Mouse (Mus musculus): ENCODE results near the gene Psmd1. TPM values are rescaled to one million over a fixed set of nuclear protein-coding genes. Genes with fewer than 3 reads are reported as not detected.

Psmd1 gene
- polyA plus RNA-seq, 1 experiment from 2014 or later, result 198 TPM

- no peak for ATAC-seq
- Histone ChIP-seq H3K9ac (ENCODE audit: low read depth, low read length) (no peak overlapping the region), H3K27me3 (ENCODE audit: control insufficient read depth, insufficient read depth, low read depth, low read length) (no peaks in the 10 kb centered on the region), H3K27ac (ENCODE audit: low read length) (no peak overlapping the region), H3K9me3 (replicated peaks; ENCODE audit: control insufficient read depth, low read length, poor library complexity, severe bottlenecking) (no peaks in the 10 kb centered on the region), H3K36me3 (ENCODE audit: control insufficient read depth, insufficient read depth, low read length) (peaks cover 20% of the 10 kb centered on the region), H3K4me1 (ENCODE audit: control insufficient read depth, insufficient read depth, low read length) (no peaks in the 10 kb centered on the region), H3K4me3 (ENCODE audit: low read depth, low read length) (no peak overlapping the region), H3K4me2 (ENCODE audit: low read length) (no peak overlapping the region)
- 94% methylated on average over 2 of the region's 2 CpGs for WGBS
These were observed 61.8 kb downstream of the Psmd1 start for GRCm38 (mm10) chr1:86126036-86126435.

GRCm38 (mm10) chr1:86133337-86133736 is 69.2 kb downstream of the Psmd1 start, which contains the start of gene Gm21972:
Gm21972 (plus strand) TSS chr1:86133637.
- Histone ChIP-seq H3K4me2 (ENCODE audit: low read length) (no peak within 1 kb of the TSS), H3K36me3 (ENCODE audit: control insufficient read depth, insufficient read depth, low read length) (peaks cover 46% of the 10 kb centered on the region), H3K27ac (ENCODE audit: low read length) (no peak within 1 kb of the TSS), H3K9me3 (replicated peaks; ENCODE audit: control insufficient read depth, low read length, poor library complexity, severe bottlenecking) (no peaks in the 10 kb centered on the region), H3K9ac (ENCODE audit: low read depth, low read length) (no peak within 1 kb of the TSS), H3K27me3 (ENCODE audit: control insufficient read depth, insufficient read depth, low read depth, low read length) (no peaks in the 10 kb centered on the region), H3K4me1 (ENCODE audit: control insufficient read depth, insufficient read depth, low read length) (no peaks in the 10 kb centered on the region), H3K4me3 (ENCODE audit: low read depth, low read length) (no peak within 1 kb of the TSS)
- 96% methylated on average over 4 of the region's 4 CpGs for WGBS
- ATAC-seq, result no peak

- H3K27me3 ChIP-seq (ENCODE audit: control insufficient read depth, insufficient read depth, low read depth, low read length), result no peaks in the 10 kb centered on the region
- no peak overlapping the region for H3K9ac ChIP-seq (ENCODE audit: low read depth, low read length)
- H3K4me3 ChIP-seq (ENCODE audit: low read depth, low read length), result no peak overlapping the region
- H3K4me1 ChIP-seq (ENCODE audit: control insufficient read depth, insufficient read depth, low read length), result no peaks in the 10 kb centered on the region
- H3K9me3 ChIP-seq (replicated peaks; ENCODE audit: control insufficient read depth, low read length, poor library complexity, severe bottlenecking), result no peaks in the 10 kb centered on the region
- H3K27ac ChIP-seq (ENCODE audit: low read length), result no peak overlapping the region
- H3K4me2 ChIP-seq (ENCODE audit: low read length), result no peak overlapping the region
- 86% methylated on average over 6 of the region's 6 CpGs for WGBS
- no peak for ATAC-seq
- H3K36me3 ChIP-seq (ENCODE audit: control insufficient read depth, insufficient read depth, low read length), result peaks cover 48% of the 10 kb centered on the region
These were observed 71.1 kb downstream of the Psmd1 start for GRCm38 (mm10) chr1:86135315-86135714.

GRCm38 (mm10) chr1:86141081-86141480 is 76.9 kb downstream of the Psmd1 start:
- no peaks in the 10 kb centered on the region for H3K9me3 ChIP-seq (replicated peaks; ENCODE audit: control insufficient read depth, low read length, poor library complexity, severe bottlenecking)
- WGBS, result 85% methylated on average over 3 of the region's 3 CpGs
- H3K36me3 ChIP-seq (ENCODE audit: control insufficient read depth, insufficient read depth, low read length), result peaks cover 17% of the 10 kb centered on the region
- H3K4me2 ChIP-seq (ENCODE audit: low read length), result no peak overlapping the region
- no peak overlapping the region for H3K9ac ChIP-seq (ENCODE audit: low read depth, low read length)
- no peaks in the 10 kb centered on the region for H3K27me3 ChIP-seq (ENCODE audit: control insufficient read depth, insufficient read depth, low read depth, low read length)
- no peak overlapping the region for H3K4me3 ChIP-seq (ENCODE audit: low read depth, low read length)
- no peaks in the 10 kb centered on the region for H3K4me1 ChIP-seq (ENCODE audit: control insufficient read depth, insufficient read depth, low read length)
- no peak overlapping the region for H3K27ac ChIP-seq (ENCODE audit: low read length)
- no peak for ATAC-seq

DNA sequence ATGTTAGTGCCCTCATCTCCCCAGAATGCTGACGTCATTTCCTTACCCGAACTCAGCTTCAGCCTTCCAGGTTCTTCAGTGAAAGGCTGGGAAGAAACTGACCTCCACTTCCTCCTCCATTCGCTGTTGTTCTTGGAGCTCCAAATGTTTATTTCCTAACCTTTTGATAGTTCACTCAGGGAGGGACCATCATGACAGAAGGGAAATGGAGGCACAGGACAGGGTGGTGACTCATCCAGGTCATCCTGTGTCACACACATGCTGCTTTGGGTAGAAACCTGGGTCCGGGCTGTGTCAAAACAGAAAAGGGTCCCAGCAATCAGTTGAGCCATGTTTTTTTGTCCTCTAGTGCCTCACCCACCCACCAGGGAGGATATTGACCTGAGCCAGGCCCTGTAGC is 79.0 kb downstream of the Psmd1 start:
- WGBS, result 82% methylated on average over 4 of the region's 4 CpGs
- H3K4me3 ChIP-seq (ENCODE audit: low read depth, low read length), result no peak overlapping the region
- H3K27me3 ChIP-seq (ENCODE audit: control insufficient read depth, insufficient read depth, low read depth, low read length), result no peaks in the 10 kb centered on the region
- peaks cover 5% of the 10 kb centered on the region for H3K36me3 ChIP-seq (ENCODE audit: control insufficient read depth, insufficient read depth, low read length)
- H3K4me2 ChIP-seq (ENCODE audit: low read length), result no peak overlapping the region
- H3K9me3 ChIP-seq (replicated peaks; ENCODE audit: control insufficient read depth, low read length, poor library complexity, severe bottlenecking), result no peaks in the 10 kb centered on the region
- H3K27ac ChIP-seq (ENCODE audit: low read length), result no peak overlapping the region
- no peak for ATAC-seq
- no peak overlapping the region for H3K9ac ChIP-seq (ENCODE audit: low read depth, low read length)
- no peaks in the 10 kb centered on the region for H3K4me1 ChIP-seq (ENCODE audit: control insufficient read depth, insufficient read depth, low read length)

DNA sequence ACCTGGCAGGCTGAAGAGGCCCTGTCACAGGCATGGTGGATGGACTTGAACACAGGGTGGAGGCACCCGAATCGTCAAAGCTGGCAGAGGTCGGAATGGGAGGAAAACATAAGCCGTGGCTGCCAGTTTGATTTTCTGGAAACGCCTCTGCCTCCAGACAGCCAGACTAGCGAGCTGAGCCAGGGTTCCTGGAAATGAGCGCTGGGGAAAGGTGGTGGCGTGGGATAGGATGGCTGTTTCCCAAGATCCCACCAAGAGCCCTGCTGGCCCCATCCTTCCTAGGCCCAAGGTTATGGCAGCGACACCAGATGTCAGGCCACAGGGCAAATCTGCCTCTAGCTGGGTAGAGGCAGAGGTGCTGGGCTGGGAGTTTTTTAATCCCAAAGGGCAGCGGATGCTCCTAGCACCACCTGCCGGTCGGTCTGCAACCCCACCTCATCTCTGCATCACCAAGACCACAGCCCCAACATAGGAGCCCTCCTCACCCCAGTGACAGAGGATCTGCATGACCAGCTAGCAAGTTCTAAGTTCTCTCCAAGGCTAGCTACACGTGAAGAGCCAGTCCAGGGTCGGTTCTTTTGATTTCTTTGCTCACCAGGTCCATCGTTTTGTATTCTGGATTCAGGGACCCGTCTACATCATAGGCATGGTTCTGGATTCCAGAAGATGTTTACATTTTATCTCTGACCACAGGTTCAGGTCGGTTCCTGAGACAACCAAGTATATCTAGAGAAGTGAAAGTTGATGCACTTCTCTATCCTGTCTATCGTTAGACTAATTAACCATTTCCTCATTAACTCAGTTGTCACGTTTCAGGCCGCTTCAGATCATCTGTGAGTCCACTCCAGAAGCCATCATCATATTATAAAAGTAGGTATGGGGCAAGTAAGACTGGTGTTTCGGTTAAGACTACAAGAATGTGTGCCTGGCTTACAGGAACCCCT is 80.1 kb downstream of the Psmd1 start:
- H3K9me3 ChIP-seq (replicated peaks; ENCODE audit: control insufficient read depth, low read length, poor library complexity, severe bottlenecking), result no peaks in the 10 kb centered on the region
- no peak for ATAC-seq
- no peak overlapping the region for H3K9ac ChIP-seq (ENCODE audit: low read depth, low read length)
- peaks cover 2% of the 10 kb centered on the region for H3K36me3 ChIP-seq (ENCODE audit: control insufficient read depth, insufficient read depth, low read length)
- H3K4me1 ChIP-seq (ENCODE audit: control insufficient read depth, insufficient read depth, low read length), result no peaks in the 10 kb centered on the region
- H3K4me2 ChIP-seq (ENCODE audit: low read length), result no peak overlapping the region
- H3K27me3 ChIP-seq (ENCODE audit: control insufficient read depth, insufficient read depth, low read depth, low read length), result no peaks in the 10 kb centered on the region
- 79% methylated on average over 21 of the region's 21 CpGs for WGBS
- no peak overlapping the region for H3K4me3 ChIP-seq (ENCODE audit: low read depth, low read length)
- no peak overlapping the region for H3K27ac ChIP-seq (ENCODE audit: low read length)

DNA sequence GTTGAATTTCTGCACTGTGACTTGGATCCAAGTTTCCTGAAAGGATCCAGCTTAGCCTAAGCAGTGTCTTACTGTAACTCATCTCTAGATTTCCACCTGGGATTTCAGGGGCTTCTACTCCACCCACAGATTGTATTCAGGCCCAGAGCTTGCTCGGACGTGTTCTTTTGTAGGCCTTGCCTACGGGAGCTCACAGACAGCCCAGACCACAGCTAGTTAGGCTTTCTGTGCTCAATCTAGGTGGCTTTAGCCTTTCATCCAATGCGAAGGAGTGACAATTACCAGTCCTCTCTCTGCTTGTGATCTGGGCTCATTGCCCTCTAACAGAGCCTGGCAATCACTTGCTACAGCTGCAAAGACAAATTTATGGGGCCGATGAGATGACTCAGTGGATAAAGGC is 82.1 kb downstream of the Psmd1 start:
- no peak overlapping the region for H3K27ac ChIP-seq (ENCODE audit: low read length)
- 92% methylated on average over 5 of the region's 5 CpGs for WGBS
- no peaks in the 10 kb centered on the region; the same call in 1 of the 2 replicates for H3K36me3 ChIP-seq (ENCODE audit: control insufficient read depth, insufficient read depth, low read length)
- ATAC-seq, result no peak
- no peak overlapping the region for H3K9ac ChIP-seq (ENCODE audit: low read depth, low read length)
- H3K27me3 ChIP-seq (ENCODE audit: control insufficient read depth, insufficient read depth, low read depth, low read length), result no peaks in the 10 kb centered on the region
- H3K4me3 ChIP-seq (ENCODE audit: low read depth, low read length), result no peak overlapping the region
- no peak overlapping the region for H3K4me2 ChIP-seq (ENCODE audit: low read length)
- no peaks in the 10 kb centered on the region; the same call in 1 of the 2 replicates for H3K4me1 ChIP-seq (ENCODE audit: control insufficient read depth, insufficient read depth, low read length)
- no peaks in the 10 kb centered on the region for H3K9me3 ChIP-seq (replicated peaks; ENCODE audit: control insufficient read depth, low read length, poor library complexity, severe bottlenecking)

DNA sequence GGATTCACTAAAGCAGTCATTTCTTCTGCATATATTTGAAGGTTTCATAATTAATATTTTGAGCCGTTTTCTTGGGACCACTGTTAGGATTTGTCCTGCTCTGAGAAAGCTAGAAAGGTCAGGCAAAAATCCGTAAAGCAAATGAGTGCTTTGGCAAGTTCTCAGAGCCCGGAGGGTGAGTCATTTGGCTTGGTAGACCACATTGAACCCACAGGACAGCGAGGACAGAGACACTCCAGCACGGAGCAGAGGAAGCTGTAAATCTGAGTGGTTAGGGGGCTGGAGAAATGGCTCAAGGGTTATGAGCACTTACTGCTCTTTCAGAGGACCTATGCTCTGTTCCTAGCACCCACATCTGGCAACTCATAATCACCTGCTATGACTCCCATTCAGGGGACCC is 83.4 kb downstream of the Psmd1 start:
- no peak for ATAC-seq
- Histone ChIP-seq H3K27me3 (ENCODE audit: control insufficient read depth, insufficient read depth, low read depth, low read length) (no peaks in the 10 kb centered on the region), H3K27ac (ENCODE audit: low read length) (no peak overlapping the region), H3K9ac (ENCODE audit: low read depth, low read length) (no peak overlapping the region), H3K4me3 (ENCODE audit: low read depth, low read length) (no peak overlapping the region), H3K4me1 (ENCODE audit: control insufficient read depth, insufficient read depth, low read length) (no peaks in the 10 kb centered on the region; the same call in 1 of the 2 replicates), H3K36me3 (ENCODE audit: control insufficient read depth, insufficient read depth, low read length) (no peaks in the 10 kb centered on the region; the same call in 1 of the 2 replicates), H3K9me3 (replicated peaks; ENCODE audit: control insufficient read depth, low read length, poor library complexity, severe bottlenecking) (no peaks in the 10 kb centered on the region), H3K4me2 (ENCODE audit: low read length) (no peak overlapping the region)
- WGBS, result 84% methylated on average over 5 of the region's 5 CpGs

DNA sequence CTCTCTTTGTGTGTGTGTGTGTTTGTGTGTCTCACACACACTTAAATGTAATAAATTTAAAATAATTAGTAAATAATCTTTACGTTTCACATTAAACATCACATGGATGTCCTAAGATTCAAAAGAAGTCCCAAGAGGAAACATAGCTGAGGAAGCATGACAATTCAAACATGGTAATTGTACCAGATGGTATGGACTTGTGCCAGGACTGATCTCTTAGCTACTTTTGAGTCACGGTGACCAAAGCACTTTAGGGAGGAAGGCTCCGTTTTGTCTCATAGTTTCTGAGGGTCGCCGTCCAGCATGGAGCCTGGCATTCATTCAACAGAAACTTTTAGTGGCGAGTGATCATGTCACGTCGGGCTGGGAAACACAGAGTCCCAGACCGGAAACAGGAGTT is 84.0 kb downstream of the Psmd1 start:
- H3K4me1 ChIP-seq (ENCODE audit: control insufficient read depth, insufficient read depth, low read length), result no peaks in the 10 kb centered on the region; the same call in 1 of the 2 replicates
- no peak for ATAC-seq
- WGBS, result 78% methylated on average over 9 of the region's 9 CpGs

More for the DNA sequence above, 84.0 kb downstream of the Psmd1 start:
- no peak overlapping the region for H3K9ac ChIP-seq (ENCODE audit: low read depth, low read length)
- H3K27me3 ChIP-seq (ENCODE audit: control insufficient read depth, insufficient read depth, low read depth, low read length), result no peaks in the 10 kb centered on the region
- no peak overlapping the region for H3K27ac ChIP-seq (ENCODE audit: low read length)
- no peaks in the 10 kb centered on the region; the same call in 1 of the 2 replicates for H3K36me3 ChIP-seq (ENCODE audit: control insufficient read depth, insufficient read depth, low read length)
- no peaks in the 10 kb centered on the region for H3K9me3 ChIP-seq (replicated peaks; ENCODE audit: control insufficient read depth, low read length, poor library complexity, severe bottlenecking)
- H3K4me3 ChIP-seq (ENCODE audit: low read depth, low read length), result no peak overlapping the region
- no peak overlapping the region for H3K4me2 ChIP-seq (ENCODE audit: low read length)
